Mouse (Mus musculus): ENCODE data around the gene Thbs3.

Thbs3 gene

DNA sequence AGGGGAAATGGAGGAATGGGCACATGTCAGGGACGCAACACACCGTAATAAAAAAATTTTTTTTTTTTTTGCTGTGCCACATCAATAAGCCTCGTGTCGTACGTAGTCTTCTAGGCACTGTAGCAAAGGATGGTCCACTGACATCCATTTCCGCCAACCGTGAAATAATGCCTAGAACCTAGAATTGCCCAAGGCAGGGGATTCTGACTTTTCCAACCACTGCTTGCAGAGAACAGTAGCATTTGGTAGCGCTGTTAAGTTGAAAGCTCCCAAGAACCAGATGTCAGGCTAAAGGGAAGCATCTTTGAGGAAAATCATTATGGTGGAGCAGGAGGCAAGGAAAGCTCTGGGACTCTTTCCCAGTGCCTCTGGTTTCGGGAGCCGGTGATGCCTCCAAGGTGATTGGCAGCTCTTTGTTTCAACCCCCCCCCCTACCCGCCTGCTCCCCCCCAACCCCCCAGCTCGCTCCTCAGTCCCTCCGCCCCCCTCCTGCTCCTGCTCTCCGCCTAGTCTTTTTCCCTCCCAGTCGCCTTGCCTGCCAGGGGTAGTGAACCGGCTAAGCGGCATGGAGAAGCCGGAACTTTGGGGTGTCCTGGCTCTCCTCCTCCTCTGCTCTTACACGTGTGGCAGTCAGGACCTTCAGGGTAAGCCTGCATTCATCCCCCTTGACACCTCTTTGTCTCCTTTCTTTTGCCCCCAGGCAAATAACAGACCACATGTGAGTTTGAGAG, at the start of gene Thbs3:
Thbs3 (plus strand) TSS at position 500 of the 731 bp plus-strand sequence.
- DNase-seq (ENCODE audit: low spot score in 2 of 2), result no peak

DNA sequence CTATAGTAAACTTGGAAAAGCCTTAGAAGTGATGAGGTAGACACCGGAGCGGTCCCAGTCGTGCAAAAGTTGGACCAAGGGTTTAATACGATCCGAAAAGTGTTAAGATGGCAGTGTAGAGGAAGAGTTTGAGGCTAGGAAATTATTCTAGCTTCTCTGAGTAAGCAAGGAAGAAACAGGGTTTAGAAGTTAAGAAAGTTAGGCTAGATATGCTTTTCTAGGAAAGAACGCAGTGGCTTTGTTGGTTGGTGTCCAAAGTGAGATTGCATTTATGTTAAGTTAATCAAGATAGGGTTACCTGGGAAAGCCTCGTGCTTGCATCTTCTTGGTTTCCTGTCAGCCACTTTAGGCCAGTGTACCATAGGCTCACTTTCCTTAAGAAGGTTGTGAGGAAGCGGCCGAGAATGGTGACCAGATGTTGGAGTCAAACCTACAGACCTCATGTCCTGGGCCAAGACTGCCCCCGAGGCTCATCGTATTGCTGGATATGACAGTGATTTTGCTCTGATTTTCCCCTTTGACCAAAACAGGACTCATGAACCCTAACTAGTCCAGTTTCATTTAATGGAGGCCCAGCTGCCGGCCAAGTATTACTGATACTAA, 49.6 kb upstream of the Thbs3 start:
- DNase-seq (ENCODE audit: low spot score in 2 of 2), result no peak

GRCm38 (mm10) chr3:89166945-89167344, 48.0 kb upstream of the Thbs3 start:
- DNase-seq (ENCODE audit: low spot score in 2 of 2), result no peak

GRCm38 (mm10) chr3:89174844-89175243, 40.1 kb upstream of the Thbs3 start:
- no peak for DNase-seq (ENCODE audit: low spot score in 2 of 2)

GRCm38 (mm10) chr3:89175544-89175943, 39.4 kb upstream of the Thbs3 start:
- DNase-seq (ENCODE audit: low spot score in 2 of 2), result no peak

DNA sequence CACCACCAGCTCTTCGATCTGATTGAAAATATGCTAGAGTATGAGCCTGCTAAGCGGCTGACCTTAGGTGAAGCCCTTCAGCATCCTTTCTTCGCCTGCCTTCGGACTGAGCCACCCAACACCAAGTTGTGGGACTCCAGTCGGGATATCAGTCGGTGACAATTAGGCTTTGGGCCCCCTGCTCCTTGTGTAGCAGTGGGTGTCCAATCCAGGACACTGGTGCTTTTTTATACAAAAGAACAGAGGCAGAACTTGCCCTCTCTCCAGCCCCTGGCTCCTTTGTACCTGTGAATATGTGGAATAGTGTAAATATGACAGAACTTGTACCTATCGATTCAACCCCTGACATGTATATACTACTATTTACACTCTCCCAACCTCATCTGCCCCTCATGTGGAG, 38.6 kb upstream of the Thbs3 start:
- no peak for DNase-seq (ENCODE audit: low spot score in 2 of 2)

DNA sequence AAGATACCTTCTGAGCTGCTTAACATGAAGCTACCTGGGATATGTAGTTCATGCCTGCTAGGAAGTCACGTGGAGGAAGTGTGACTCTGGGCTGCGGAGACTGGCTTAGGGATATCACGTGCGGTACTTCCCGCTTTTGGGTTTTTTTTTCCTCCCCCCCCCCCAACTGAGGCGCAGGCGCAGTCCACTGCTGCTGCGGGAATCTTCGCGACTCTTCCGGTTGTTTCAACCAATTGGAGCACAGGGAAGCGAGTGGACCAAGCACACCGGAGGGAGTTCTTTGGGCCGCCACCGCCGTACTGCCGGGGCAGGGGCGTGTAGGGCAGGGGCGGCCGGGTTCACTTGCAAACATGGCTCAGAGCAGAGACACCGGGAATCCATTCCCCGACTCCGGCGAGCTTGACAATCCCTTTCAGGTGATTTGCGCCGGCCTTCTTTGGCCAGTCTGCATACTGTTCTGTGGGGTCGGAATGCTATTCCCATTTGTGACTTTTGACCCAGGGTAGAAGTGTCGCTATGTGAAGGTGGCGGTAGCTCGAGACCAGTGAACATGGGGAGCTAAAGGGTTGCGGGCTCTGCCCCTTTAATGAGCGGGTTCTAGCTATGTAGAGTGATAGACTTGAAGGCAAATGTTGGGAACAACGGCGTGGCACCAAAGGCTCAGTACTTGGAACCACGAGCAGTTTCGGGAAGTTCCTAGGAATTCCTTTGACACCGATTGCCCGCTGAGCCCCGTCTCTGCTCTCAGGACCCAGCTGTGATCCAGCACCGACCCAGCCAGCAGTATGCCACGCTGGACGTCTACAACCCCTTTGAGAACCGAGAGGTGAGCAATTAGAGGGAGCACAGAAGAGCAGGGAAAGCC, 37.5 kb upstream of the Thbs3 start, which contains the start of gene Scamp3:
Scamp3 (plus strand) TSS at position 232 of the 865 bp plus-strand sequence.
- peak; percentile 81 to 85 for DNase-seq (ENCODE audit: low spot score in 2 of 2)

DNA sequence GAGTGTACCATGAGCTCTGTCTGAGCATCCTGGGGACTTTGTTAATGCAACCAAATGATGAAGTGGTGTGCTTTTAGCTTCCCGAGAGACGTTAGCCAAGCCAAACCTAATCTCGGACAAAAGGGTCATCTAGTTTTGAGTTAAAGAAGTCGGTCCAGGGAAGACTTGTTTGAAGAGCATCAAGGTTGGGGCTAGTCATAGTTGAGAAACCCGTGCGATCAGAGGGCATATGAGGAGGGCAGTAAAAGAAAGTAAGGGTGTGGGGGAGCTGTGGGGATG, 36.9 kb upstream of the Thbs3 start:
- no peak for DNase-seq (ENCODE audit: low spot score in 2 of 2)

DNA sequence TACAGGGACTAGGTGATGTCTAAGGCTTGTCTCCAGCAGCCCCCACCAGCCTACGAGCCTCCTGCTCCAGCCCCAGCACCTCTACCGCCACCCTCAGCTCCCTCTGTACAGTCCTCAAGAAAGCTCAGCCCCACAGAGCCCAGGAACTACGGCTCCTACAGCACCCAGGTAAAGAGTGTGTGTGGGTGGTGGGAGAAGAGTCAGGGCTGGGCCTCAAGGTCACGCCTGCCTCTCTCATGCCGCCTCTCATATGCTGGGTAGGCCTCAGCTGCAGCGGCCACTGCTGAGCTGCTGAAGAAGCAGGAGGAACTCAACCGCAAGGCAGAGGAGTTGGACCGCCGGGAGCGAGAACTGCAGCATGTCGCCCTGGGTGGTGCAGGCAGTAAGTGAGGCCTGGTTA, 35.9 kb upstream of the Thbs3 start:
- DNase-seq (ENCODE audit: low spot score in 2 of 2), result no peak

DNA sequence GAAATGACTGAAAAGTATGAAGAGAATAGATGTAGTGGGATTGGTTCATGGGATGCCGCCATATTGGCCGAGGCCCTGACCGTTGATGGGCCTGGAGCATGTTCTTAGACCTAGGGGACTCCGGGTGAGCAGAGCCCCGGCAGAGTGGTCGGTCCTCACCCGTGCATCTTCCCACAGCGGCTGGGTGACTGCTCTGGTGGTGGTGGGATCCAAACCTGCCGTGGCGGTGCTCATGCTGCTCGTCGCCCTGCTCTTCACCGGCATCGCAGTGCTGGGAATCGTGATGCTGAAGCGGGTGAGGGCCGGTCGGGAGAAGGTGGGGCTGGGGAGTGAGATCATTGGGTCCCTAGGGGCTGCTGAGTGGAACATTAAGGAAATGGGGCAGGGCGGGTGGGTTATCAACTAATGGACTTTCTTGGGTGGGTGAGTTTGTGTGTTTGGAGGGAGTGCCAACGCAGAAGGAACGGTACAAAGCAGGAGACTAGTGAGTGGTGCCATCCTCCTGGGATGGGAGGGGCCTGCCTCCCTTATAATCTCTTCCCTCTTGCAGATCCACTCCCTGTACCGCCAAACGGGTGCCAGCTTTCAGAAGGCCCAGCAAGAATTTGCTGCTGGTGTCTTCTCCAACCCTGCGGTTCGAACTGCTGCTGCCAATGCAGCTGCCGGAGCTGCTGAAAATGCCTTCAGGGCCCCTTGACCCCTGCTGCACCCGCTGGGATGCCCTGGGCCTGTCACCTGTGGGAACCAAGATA, 33.1 kb upstream of the Thbs3 start:
- DNase-seq (ENCODE audit: low spot score in 2 of 2), result no peak

GRCm38 (mm10) chr3:89182531-89183057, 32.4 kb upstream of the Thbs3 start:
- no peak for DNase-seq (ENCODE audit: low spot score in 2 of 2)

DNA sequence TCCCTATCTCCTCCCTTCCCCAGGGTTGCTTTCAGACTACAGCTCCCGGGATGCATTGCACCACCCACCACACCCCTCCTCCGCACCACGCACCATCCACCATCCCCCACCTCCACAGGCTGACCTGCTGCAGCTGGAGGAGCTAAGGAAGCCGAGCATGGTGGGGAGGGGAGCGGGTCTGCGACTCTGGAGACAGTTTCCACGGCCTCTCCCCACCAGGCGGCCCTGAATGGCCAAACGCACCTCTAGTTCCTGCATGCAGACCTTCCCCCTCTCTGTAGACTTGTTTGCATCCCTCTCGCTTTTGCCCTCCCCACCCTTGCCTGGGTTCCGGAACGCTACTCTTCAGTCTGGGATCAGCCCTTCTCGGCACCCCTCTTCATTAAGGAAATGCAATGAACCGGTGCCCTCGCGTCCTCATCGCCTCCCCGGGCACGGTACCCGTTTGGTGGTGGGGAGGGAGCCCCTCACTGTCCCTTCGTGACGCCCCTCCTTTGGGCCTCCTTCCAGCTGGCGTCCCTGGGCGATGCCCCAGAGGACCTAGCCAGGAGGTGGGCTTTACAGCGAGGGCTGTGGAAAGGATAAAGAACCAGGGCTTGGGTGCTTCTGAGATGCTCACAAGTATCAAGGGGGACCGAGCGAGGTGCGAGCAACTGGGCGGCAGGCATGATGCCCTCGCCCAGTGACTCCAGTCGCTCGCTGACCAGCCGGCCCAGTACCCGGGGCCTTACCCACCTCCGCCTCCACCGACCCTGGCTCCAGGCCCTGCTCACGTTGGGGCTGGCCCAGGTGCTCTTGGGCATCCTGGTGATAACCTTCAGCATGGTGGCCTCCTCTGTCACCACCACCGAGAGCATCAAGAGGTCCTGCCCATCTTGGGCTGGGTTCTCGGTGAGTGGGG, 31.7 kb upstream of the Thbs3 start, which contains the start of gene Fam189b:
Fam189b (plus strand) TSS at position 86 of the 901 bp plus-strand sequence.
- DNase-seq (ENCODE audit: low spot score in 2 of 2), result no peak

GRCm38 (mm10) chr3:89183959-89184315, 31.0 kb upstream of the Thbs3 start:
- no peak for DNase-seq (ENCODE audit: low spot score in 2 of 2)

DNA sequence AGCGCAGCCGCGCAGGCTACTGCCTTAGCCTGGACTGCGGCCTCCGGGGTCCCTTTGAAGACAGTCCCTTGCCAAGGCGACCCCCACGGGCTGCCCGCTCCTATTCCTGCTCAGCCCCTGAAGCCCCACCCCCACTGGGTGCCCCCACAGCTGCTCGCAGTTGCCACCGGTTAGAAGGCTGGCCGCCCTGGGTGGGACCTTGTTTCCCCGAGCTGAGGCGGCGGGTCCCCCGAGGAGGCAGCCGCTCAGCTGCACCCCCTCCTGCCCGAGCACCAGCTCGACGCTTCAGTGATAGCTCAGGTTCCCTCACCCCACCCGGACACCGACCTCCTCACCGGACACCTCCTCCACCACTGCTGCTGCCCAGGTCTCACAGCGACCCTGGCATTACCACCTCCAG, 27.8 kb upstream of the Thbs3 start:
- no peak for DNase-seq (ENCODE audit: low spot score in 2 of 2)

GRCm38 (mm10) chr3:89187690-89188477, 27.1 kb upstream of the Thbs3 start:
- peak; percentile 52 to 74 for DNase-seq (ENCODE audit: low spot score in 2 of 2)

DNA sequence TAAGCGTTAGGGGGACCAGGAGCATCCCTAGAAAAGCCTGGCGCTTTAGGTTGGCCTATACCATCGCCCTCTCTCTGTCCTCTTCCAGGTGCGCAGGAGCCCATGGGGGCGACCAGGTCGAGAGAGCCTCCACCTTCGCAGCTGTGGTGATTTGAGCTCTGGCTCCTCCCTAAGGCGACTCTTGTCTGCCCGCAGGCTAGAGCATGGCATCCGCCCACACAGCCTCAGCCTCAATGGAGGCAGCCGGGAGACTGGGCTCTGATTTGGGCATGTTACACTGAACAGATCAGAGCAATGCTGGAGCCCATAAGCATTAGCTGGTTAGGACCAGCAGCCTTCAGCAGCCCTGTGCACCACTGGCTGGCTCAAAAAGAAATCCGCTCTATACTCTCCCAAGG, 26.5 kb upstream of the Thbs3 start:
- DNase-seq (ENCODE audit: low spot score in 2 of 2), result peak; percentile 29 to 34

DNA sequence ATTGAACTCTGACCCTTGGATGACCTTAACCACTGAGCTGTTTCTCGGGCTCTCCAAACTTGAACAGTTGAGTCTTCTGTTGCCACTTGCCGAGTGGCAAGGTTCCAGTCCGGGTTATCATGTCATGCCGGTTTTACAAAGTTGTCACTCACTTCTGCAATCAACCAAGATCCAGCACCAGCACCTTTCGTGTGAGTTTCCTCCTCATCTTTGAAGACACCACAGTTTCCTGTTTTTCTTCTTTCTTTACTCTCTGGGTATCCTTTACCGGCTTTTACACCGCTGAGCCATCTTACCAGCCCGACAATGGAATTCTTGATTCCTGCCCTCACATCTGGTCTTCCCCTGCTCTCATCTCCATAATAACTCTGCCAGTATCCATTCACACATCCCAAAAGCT, 24.5 kb upstream of the Thbs3 start:
- peak; percentile 45 to 60 for DNase-seq (ENCODE audit: low spot score in 2 of 2)

GRCm38 (mm10) chr3:89193351-89193750, 21.6 kb upstream of the Thbs3 start:
- DNase-seq (ENCODE audit: low spot score in 2 of 2), result no peak

DNA sequence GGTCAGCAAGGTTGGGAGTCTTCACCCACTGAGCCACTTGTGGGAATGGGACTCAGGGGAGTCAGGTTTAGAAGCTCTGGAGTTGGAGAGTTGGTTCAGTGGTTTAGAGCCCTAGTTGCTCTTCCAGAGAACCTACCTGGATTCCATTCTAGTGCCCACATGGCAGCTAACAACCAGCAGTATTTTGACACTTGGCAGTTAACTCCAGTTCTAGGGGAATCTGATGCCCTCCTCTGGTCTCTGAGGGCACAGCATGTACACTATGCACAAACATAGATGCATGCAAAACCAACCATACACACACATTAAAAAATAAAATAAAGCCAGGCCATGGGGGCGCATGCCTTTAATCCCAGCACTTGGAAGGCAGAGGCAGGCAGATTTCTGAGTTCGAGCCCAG, 21.1 kb upstream of the Thbs3 start:
- DNase-seq (ENCODE audit: low spot score in 2 of 2), result peak; percentile 38 to 54
